Mouse (Mus musculus): ENCODE data around the gene Gm29094. TPM values are rescaled to one million over a fixed set of nuclear protein-coding genes. Genes with fewer than 3 reads are reported as not detected.
"Not testable (repeated sequence)": the region's sequence is repeated elsewhere in the genome, so short reads cannot be mapped to it uniquely, and the experiment has no call there.

Gm29094 gene
- polyA plus RNA-seq, 1 experiment from 2014 or later: not detected

GRCm38 (mm10) chr9:89220704-89221287, 21.6 kb downstream of the Gm29094 start:
- H3K9ac ChIP-seq (ENCODE audit: low read length); H3K4me1 ChIP-seq (ENCODE audit: control insufficient read depth in 2 of 2, insufficient read depth in 2 of 2, low read length in 2 of 2); ATAC-seq (ENCODE audit: insufficient number of reproducible peaks, insufficient read depth, low FRiP score, low read depth); H3K9me3 ChIP-seq (ENCODE audit: control insufficient read depth, low read length); H3K4me2 ChIP-seq (ENCODE audit: low read length); H3K36me3 ChIP-seq (ENCODE audit: control insufficient read depth, insufficient read depth, low read length); H3K4me3 ChIP-seq (ENCODE audit: control insufficient read depth in 1 of 2, insufficient read depth in 1 of 2, low read depth in 1 of 2, low read length in 2 of 2); H3K27me3 ChIP-seq (ENCODE audit: control insufficient read depth, insufficient read depth, low read length); H3K27ac ChIP-seq (replicated peaks in 1 of 2; ENCODE audit: control insufficient read depth in 1 of 2, insufficient read depth in 1 of 2, low read depth in 2 of 2, low read length in 2 of 2): not testable (repeated sequence)
- WGBS: 86% methylated on average over 6 of the region's 6 CpGs

- no peaks in the 10 kb centered on the region for H3K36me3 ChIP-seq (ENCODE audit: control insufficient read depth, insufficient read depth, low read length)
- H3K27ac ChIP-seq (replicated peaks in 1 of 2; ENCODE audit: control insufficient read depth in 1 of 2, insufficient read depth in 1 of 2, low read depth in 2 of 2, low read length in 2 of 2): no peak overlapping the region
- H3K9me3 ChIP-seq (ENCODE audit: control insufficient read depth, low read length): no peaks in the 10 kb centered on the region
- 51% methylated on average over 4 of the region's 4 CpGs for WGBS
- H3K4me1 ChIP-seq (ENCODE audit: control insufficient read depth in 2 of 2, insufficient read depth in 2 of 2, low read length in 2 of 2): no peaks in the 10 kb centered on the region
- no peak overlapping the region for H3K4me3 ChIP-seq (ENCODE audit: control insufficient read depth in 1 of 2, insufficient read depth in 1 of 2, low read depth in 1 of 2, low read length in 2 of 2)
- no peak for ATAC-seq (ENCODE audit: insufficient number of reproducible peaks, insufficient read depth, low FRiP score, low read depth)
- H3K27me3 ChIP-seq (ENCODE audit: control insufficient read depth, insufficient read depth, low read length): no peaks in the 10 kb centered on the region
- no peak overlapping the region for H3K9ac ChIP-seq (ENCODE audit: low read length)
- no peak overlapping the region for H3K4me2 ChIP-seq (ENCODE audit: low read length)
These were observed 26.9 kb downstream of the Gm29094 start for GRCm38 (mm10) chr9:89226071-89226470.

- H3K4me1 ChIP-seq (ENCODE audit: control insufficient read depth in 2 of 2, insufficient read depth in 2 of 2, low read length in 2 of 2): no peaks in the 10 kb centered on the region
- no peaks in the 10 kb centered on the region for H3K9me3 ChIP-seq (ENCODE audit: control insufficient read depth, low read length)
- H3K27ac ChIP-seq (replicated peaks in 1 of 2; ENCODE audit: control insufficient read depth in 1 of 2, insufficient read depth in 1 of 2, low read depth in 2 of 2, low read length in 2 of 2): no peak overlapping the region
- ATAC-seq (ENCODE audit: insufficient number of reproducible peaks, insufficient read depth, low FRiP score, low read depth): no peak
- H3K4me3 ChIP-seq (ENCODE audit: control insufficient read depth in 1 of 2, insufficient read depth in 1 of 2, low read depth in 1 of 2, low read length in 2 of 2): no peak overlapping the region
- H3K27me3 ChIP-seq (ENCODE audit: control insufficient read depth, insufficient read depth, low read length): no peaks in the 10 kb centered on the region
- no peaks in the 10 kb centered on the region for H3K36me3 ChIP-seq (ENCODE audit: control insufficient read depth, insufficient read depth, low read length)
- no peak overlapping the region for H3K9ac ChIP-seq (ENCODE audit: low read length)
- WGBS: 85% methylated on average over 7 of the region's 7 CpGs
- no peak overlapping the region for H3K4me2 ChIP-seq (ENCODE audit: low read length)
These were observed 28.9 kb downstream of the Gm29094 start for GRCm38 (mm10) chr9:89228122-89228521.

- 68% methylated on average over 1 of the region's 2 CpGs for WGBS
- H3K9ac ChIP-seq (ENCODE audit: low read length); H3K9me3 ChIP-seq (ENCODE audit: control insufficient read depth, low read length); H3K4me2 ChIP-seq (ENCODE audit: low read length); H3K27ac ChIP-seq (replicated peaks in 1 of 2; ENCODE audit: control insufficient read depth in 1 of 2, insufficient read depth in 1 of 2, low read depth in 2 of 2, low read length in 2 of 2); ATAC-seq (ENCODE audit: insufficient number of reproducible peaks, insufficient read depth, low FRiP score, low read depth); H3K4me1 ChIP-seq (ENCODE audit: control insufficient read depth in 2 of 2, insufficient read depth in 2 of 2, low read length in 2 of 2); H3K27me3 ChIP-seq (ENCODE audit: control insufficient read depth, insufficient read depth, low read length); H3K4me3 ChIP-seq (ENCODE audit: control insufficient read depth in 1 of 2, insufficient read depth in 1 of 2, low read depth in 1 of 2, low read length in 2 of 2); H3K36me3 ChIP-seq (ENCODE audit: control insufficient read depth, insufficient read depth, low read length): not testable (repeated sequence)
These were observed 31.8 kb downstream of the Gm29094 start for GRCm38 (mm10) chr9:89230897-89231497.

GRCm38 (mm10) chr9:89237131-89237530, 38.0 kb downstream of the Gm29094 start:
- not testable (repeated sequence) for H3K36me3 ChIP-seq (ENCODE audit: control insufficient read depth, insufficient read depth, low read length); H3K4me2 ChIP-seq (ENCODE audit: low read length); H3K9me3 ChIP-seq (ENCODE audit: control insufficient read depth, low read length); H3K27me3 ChIP-seq (ENCODE audit: control insufficient read depth, insufficient read depth, low read length); H3K9ac ChIP-seq (ENCODE audit: low read length); H3K4me1 ChIP-seq (ENCODE audit: control insufficient read depth in 2 of 2, insufficient read depth in 2 of 2, low read length in 2 of 2); H3K4me3 ChIP-seq (ENCODE audit: control insufficient read depth in 1 of 2, insufficient read depth in 1 of 2, low read depth in 1 of 2, low read length in 2 of 2); H3K27ac ChIP-seq (replicated peaks in 1 of 2; ENCODE audit: control insufficient read depth in 1 of 2, insufficient read depth in 1 of 2, low read depth in 2 of 2, low read length in 2 of 2); ATAC-seq (ENCODE audit: insufficient number of reproducible peaks, insufficient read depth, low FRiP score, low read depth)
- 82% methylated on average over 4 of the region's 4 CpGs for WGBS

- H3K9me3 ChIP-seq (ENCODE audit: control insufficient read depth, low read length); H3K4me2 ChIP-seq (ENCODE audit: low read length); H3K36me3 ChIP-seq (ENCODE audit: control insufficient read depth, insufficient read depth, low read length); H3K27me3 ChIP-seq (ENCODE audit: control insufficient read depth, insufficient read depth, low read length); ATAC-seq (ENCODE audit: insufficient number of reproducible peaks, insufficient read depth, low FRiP score, low read depth); H3K27ac ChIP-seq (replicated peaks in 1 of 2; ENCODE audit: control insufficient read depth in 1 of 2, insufficient read depth in 1 of 2, low read depth in 2 of 2, low read length in 2 of 2); H3K4me1 ChIP-seq (ENCODE audit: control insufficient read depth in 2 of 2, insufficient read depth in 2 of 2, low read length in 2 of 2); H3K4me3 ChIP-seq (ENCODE audit: control insufficient read depth in 1 of 2, insufficient read depth in 1 of 2, low read depth in 1 of 2, low read length in 2 of 2); H3K9ac ChIP-seq (ENCODE audit: low read length): not testable (repeated sequence)
- WGBS: 70% methylated on average over 4 of the region's 5 CpGs
These were observed 39.9 kb downstream of the Gm29094 start for GRCm38 (mm10) chr9:89238976-89239505.

GRCm38 (mm10) chr9:89240516-89241019, 41.4 kb downstream of the Gm29094 start:
- H3K4me2 ChIP-seq (ENCODE audit: low read length); H3K4me3 ChIP-seq (ENCODE audit: control insufficient read depth in 1 of 2, insufficient read depth in 1 of 2, low read depth in 1 of 2, low read length in 2 of 2); H3K27ac ChIP-seq (replicated peaks in 1 of 2; ENCODE audit: control insufficient read depth in 1 of 2, insufficient read depth in 1 of 2, low read depth in 2 of 2, low read length in 2 of 2); ATAC-seq (ENCODE audit: insufficient number of reproducible peaks, insufficient read depth, low FRiP score, low read depth); H3K4me1 ChIP-seq (ENCODE audit: control insufficient read depth in 2 of 2, insufficient read depth in 2 of 2, low read length in 2 of 2); H3K9me3 ChIP-seq (ENCODE audit: control insufficient read depth, low read length); H3K36me3 ChIP-seq (ENCODE audit: control insufficient read depth, insufficient read depth, low read length); H3K9ac ChIP-seq (ENCODE audit: low read length); H3K27me3 ChIP-seq (ENCODE audit: control insufficient read depth, insufficient read depth, low read length): not testable (repeated sequence)
- 76% methylated on average over 3 of the region's 3 CpGs for WGBS

Measured in heart, embryonic 14.5 days (tissue).